Mouse (Mus musculus) lung, embryonic 16.5 days (tissue): Measurements from ENCODE around the gene Lrmda. TPM values are rescaled to one million over a fixed set of nuclear protein-coding genes. Genes with fewer than 3 reads are reported as not detected.
A peak's percentile ranks its signal among the peaks of the same experiment; 100 is the strongest.

ENCODE experiments used
- ATAC-seq: fragments of 200-750 bp; cut with Nextera tagmentation; 2 replicates; pipeline ENCODE4 v1.8.0; 2017; ENCODE audit warnings: low read depth, mild to moderate bottlenecking, moderate library complexity
- H3K27ac ChIP-seq: fragments of 300-500 bp; sonication (generic); 2 replicates; pipeline ENCODE4 v1.5.1; 2014; ENCODE audit warnings: mild to moderate bottlenecking, control low read depth, low read length
- H3K27me3 ChIP-seq: fragments of 300-500 bp; sonication (generic); 2 replicates; pipeline ENCODE4 v1.6.1; 2014; ENCODE audit warnings: low read depth, low read length, mixed read lengths; ENCODE audit not compliant: control insufficient read depth, insufficient read depth
- H3K36me3 ChIP-seq: fragments of 300-500 bp; sonication (generic); 2 replicates; pipeline ENCODE4 v1.6.1; 2014; ENCODE audit warnings: low read length; ENCODE audit not compliant: control insufficient read depth, insufficient read depth
- H3K4me1 ChIP-seq: fragments of 300-500 bp; sonication (generic); replicated peaks from 2 replicates; pipeline ENCODE4 v1.6.1; 2014; ENCODE audit warnings: low read length, mixed read lengths; ENCODE audit not compliant: control insufficient read depth, insufficient read depth
- H3K4me2 ChIP-seq: fragments of 300-500 bp; sonication (generic); 2 replicates; pipeline ENCODE4 v1.6.1; 2014; ENCODE audit warnings: low read depth, low read length, control low read depth
- H3K4me3 ChIP-seq: fragments of 300-500 bp; sonication (generic); 2 replicates; pipeline ENCODE4 v1.5.1; 2014; ENCODE audit warnings: mild to moderate bottlenecking, low read length, control low read depth
- H3K9ac ChIP-seq: fragments of 300-500 bp; sonication (generic); 2 replicates; pipeline ENCODE4 v1.6.1; 2014; ENCODE audit warnings: low read length, control low read depth
- H3K9me3 ChIP-seq: fragments of 300-500 bp; sonication (generic); 2 replicates; pipeline ENCODE4 v1.6.1; 2016; ENCODE audit warnings: low read length; ENCODE audit not compliant: control insufficient read depth
- WGBS: fragments of 180-500 bp; shearing (Covaris S2); extraction: QIAGEN DNeasy Blood & Tissue Kit; methylation state at CpG from one replicate; pipeline ENCODE4 v1.1.7; 2014; 5-methylcytosine and 5-hydroxymethylcytosine counted together
- polyA plus RNA-seq: library from polyadenylated mRNA; unstranded; fragments of >200 nt; fragmentation: Nextera tagmentation; extraction: Ambion mirVana; gene quantifications from 2 replicates; pipeline ENCODE4 v1.2.1, GENCODE M21; 2015

The Lrmda gene
- polyA plus RNA-seq, 1 experiment from 2014 or later = 1.2 TPM

- Histone ChIP-seq H3K4me2 (no peak overlapping the region), H3K4me1 (0 out of 2 replicates have a peak, but pooled peaks cover 4% of the 10 kb centered on the region), H3K36me3 (no peaks in the 10 kb centered on the region), H3K9ac (no peak overlapping the region), H3K27me3 (no peaks in the 10 kb centered on the region), H3K27ac (no peak overlapping the region), H3K9me3 (no peaks in the 10 kb centered on the region), H3K4me3 (no peak overlapping the region)
- WGBS = 52% methylated on average over 6 of the region's 6 CpGs
- ATAC-seq = no peak
Measured at GRCm38 (mm10) chr14:22036338-22036737, 16.8 kb downstream of the Lrmda start.

- no peak for ATAC-seq
- Histone ChIP-seq H3K36me3 (no peaks in the 10 kb centered on the region), H3K4me3 (no peak overlapping the region), H3K27ac (no peak overlapping the region), H3K4me2 (no peak overlapping the region), H3K27me3 (no peaks in the 10 kb centered on the region), H3K4me1 (0 out of 2 replicates have a peak, but pooled peaks cover 4% of the 10 kb centered on the region), H3K9me3 (no peaks in the 10 kb centered on the region), H3K9ac (no peak overlapping the region)
- WGBS = 79% methylated on average over 12 of the region's 12 CpGs
Measured at GRCm38 (mm10) chr14:22036802-22037497, 17.4 kb downstream of the Lrmda start.

- Histone ChIP-seq H3K36me3 (no peaks in the 10 kb centered on the region), H3K9me3 (no peaks in the 10 kb centered on the region), H3K4me1 (0 out of 2 replicates have a peak, but pooled peaks cover 4% of the 10 kb centered on the region), H3K4me3 (no peak overlapping the region), H3K27me3 (no peaks in the 10 kb centered on the region), H3K4me2 (no peak overlapping the region), H3K27ac (no peak overlapping the region), H3K9ac (no peak overlapping the region)
- WGBS = 78% methylated on average over 16 of the region's 16 CpGs
- no peak for ATAC-seq
Measured at GRCm38 (mm10) chr14:22037498-22038131, 18.1 kb downstream of the Lrmda start.

GRCm38 (mm10) chr14:22042146-22042545, 22.6 kb downstream of the Lrmda start:
- 81% methylated on average over 6 of the region's 6 CpGs for WGBS
- H3K27ac ChIP-seq = no peak overlapping the region
- no peak for ATAC-seq
- H3K36me3 ChIP-seq = no peaks in the 10 kb centered on the region
- H3K9ac ChIP-seq = no peak overlapping the region
- no peaks in the 10 kb centered on the region for H3K4me1 ChIP-seq
- H3K4me3 ChIP-seq = no peak overlapping the region
- no peaks in the 10 kb centered on the region for H3K27me3 ChIP-seq
- no peaks in the 10 kb centered on the region for H3K9me3 ChIP-seq
- H3K4me2 ChIP-seq = no peak overlapping the region

GRCm38 (mm10) chr14:22043420-22043819, 23.9 kb downstream of the Lrmda start:
- Histone ChIP-seq H3K27ac (no peak overlapping the region), H3K36me3 (no peaks in the 10 kb centered on the region), H3K4me3 (no peak overlapping the region), H3K27me3 (no peaks in the 10 kb centered on the region), H3K4me1 (no peaks in the 10 kb centered on the region), H3K9me3 (no peaks in the 10 kb centered on the region), H3K4me2 (no peak overlapping the region), H3K9ac (no peak overlapping the region)
- ATAC-seq = peak; percentile 84
- 56% methylated on average over 5 of the region's 5 CpGs for WGBS

- H3K9me3 ChIP-seq = no peaks in the 10 kb centered on the region
- no peak overlapping the region for H3K4me2 ChIP-seq
- no peaks in the 10 kb centered on the region for H3K27me3 ChIP-seq
- no peaks in the 10 kb centered on the region for H3K36me3 ChIP-seq
- no peak overlapping the region for H3K27ac ChIP-seq
- H3K4me1 ChIP-seq = peaks cover 3% of the 10 kb centered on the region
- no peak overlapping the region for H3K4me3 ChIP-seq
- ATAC-seq = no peak
- H3K9ac ChIP-seq = no peak overlapping the region
- 68% methylated on average over 10 of the region's 10 CpGs for WGBS
Measured at GRCm38 (mm10) chr14:22046262-22046856, 26.8 kb downstream of the Lrmda start.

GRCm38 (mm10) chr14:22048068-22048899, 28.8 kb downstream of the Lrmda start:
- no peak overlapping the region for H3K4me2 ChIP-seq
- H3K9me3 ChIP-seq = no peaks in the 10 kb centered on the region
- no peak overlapping the region for H3K4me3 ChIP-seq
- ATAC-seq = no peak
- no peaks in the 10 kb centered on the region for H3K27me3 ChIP-seq
- H3K4me1 ChIP-seq = peaks cover 11% of the 10 kb centered on the region
- no peak overlapping the region for H3K9ac ChIP-seq
- 55% methylated on average over 18 of the region's 18 CpGs for WGBS
- H3K27ac ChIP-seq = no peak overlapping the region
- H3K36me3 ChIP-seq = no peaks in the 10 kb centered on the region

- H3K4me2 ChIP-seq = no peak overlapping the region
- ATAC-seq = no peak
- H3K36me3 ChIP-seq = no peaks in the 10 kb centered on the region
- no peaks in the 10 kb centered on the region for H3K9me3 ChIP-seq
- no peaks in the 10 kb centered on the region for H3K27me3 ChIP-seq
- no peak overlapping the region for H3K4me3 ChIP-seq
- 62% methylated on average over 6 of the region's 6 CpGs for WGBS
- no peak overlapping the region for H3K9ac ChIP-seq
- H3K4me1 ChIP-seq = peaks cover 11% of the 10 kb centered on the region
- H3K27ac ChIP-seq = no peak overlapping the region
Measured at GRCm38 (mm10) chr14:22048900-22049199, 29.3 kb downstream of the Lrmda start.

- no peak overlapping the region for H3K9ac ChIP-seq
- H3K4me2 ChIP-seq = no peak overlapping the region
- H3K27ac ChIP-seq = no peak overlapping the region
- WGBS = 48% methylated on average over 1 of the region's 1 CpGs
- H3K9me3 ChIP-seq = no peaks in the 10 kb centered on the region
- H3K27me3 ChIP-seq = no peaks in the 10 kb centered on the region
- peaks cover 11% of the 10 kb centered on the region for H3K4me1 ChIP-seq
- ATAC-seq = no peak
- H3K4me3 ChIP-seq = no peak overlapping the region
- H3K36me3 ChIP-seq = no peaks in the 10 kb centered on the region
Measured at GRCm38 (mm10) chr14:22049282-22049681, 29.8 kb downstream of the Lrmda start.
